Mouse (Mus musculus): ENCODE results near the gene Arsg.

Gene Arsg

GRCm38 (mm10) chr11:109496475-109496993 is 23.4 kb downstream of the Arsg start:
- DNase-seq: no peak

GRCm38 (mm10) chr11:109496996-109497714 is 24.0 kb downstream of the Arsg start:
- DNase-seq: no peak

- no peak for DNase-seq
Observed at GRCm38 (mm10) chr11:109497990-109498389, 24.8 kb downstream of the Arsg start.

- peak; percentile 90 for DNase-seq
Observed at GRCm38 (mm10) chr11:109500206-109500605, 27.0 kb downstream of the Arsg start.

- DNase-seq: peak; percentile 99
Observed at GRCm38 (mm10) chr11:109504977-109505376, 31.8 kb downstream of the Arsg start.

- DNase-seq: no peak
Observed at GRCm38 (mm10) chr11:109505823-109506222, 32.6 kb downstream of the Arsg start.

- DNase-seq: no peak
Observed at GRCm38 (mm10) chr11:109507068-109507467, 33.9 kb downstream of the Arsg start.

- no peak for DNase-seq
Observed at GRCm38 (mm10) chr11:109512995-109513675, 40.0 kb downstream of the Arsg start.

- DNase-seq: no peak
Observed at GRCm38 (mm10) chr11:109514064-109514612, 41.0 kb downstream of the Arsg start.

GRCm38 (mm10) chr11:109517330-109517729 is 44.2 kb downstream of the Arsg start:
- no peak for DNase-seq

GRCm38 (mm10) chr11:109517816-109518215 is 44.6 kb downstream of the Arsg start:
- DNase-seq: no peak

- no peak for DNase-seq
Observed at GRCm38 (mm10) chr11:109520958-109521357, 47.8 kb downstream of the Arsg start.

GRCm38 (mm10) chr11:109524869-109525268 is 51.7 kb downstream of the Arsg start:
- DNase-seq: no peak

- DNase-seq: peak; percentile 94
Observed at GRCm38 (mm10) chr11:109525571-109525970, 52.4 kb downstream of the Arsg start.

- DNase-seq: no peak
Observed at GRCm38 (mm10) chr11:109530030-109530429, 56.9 kb downstream of the Arsg start.

- peak; percentile 85 for DNase-seq
Observed at GRCm38 (mm10) chr11:109535966-109536365, 62.8 kb downstream of the Arsg start.

GRCm38 (mm10) chr11:109536939-109537338 is 63.8 kb downstream of the Arsg start:
- peak; percentile 67 for DNase-seq

- DNase-seq: no peak
Observed at GRCm38 (mm10) chr11:109539290-109539689, 66.1 kb downstream of the Arsg start.

- no peak for DNase-seq
Observed at GRCm38 (mm10) chr11:109543466-109543865, 70.3 kb downstream of the Arsg start.

- no peak for DNase-seq
Observed at GRCm38 (mm10) chr11:109544432-109544831, 71.3 kb downstream of the Arsg start.

- DNase-seq: no peak
Observed at GRCm38 (mm10) chr11:109545265-109545664, 72.1 kb downstream of the Arsg start.

- no peak for DNase-seq
Observed at GRCm38 (mm10) chr11:109545700-109546143, 72.5 kb downstream of the Arsg start.

GRCm38 (mm10) chr11:109546305-109547001 is 73.3 kb downstream of the Arsg start:
- no peak for DNase-seq
